Mouse (Mus musculus): ENCODE data around the gene Serpinb7. TPM values are rescaled to one million over a fixed set of nuclear protein-coding genes. Genes with fewer than 3 reads are reported as not detected.

Serpinb7 gene
- polyA plus RNA-seq (2015; fragmentation: Nextera tagmentation; extraction: Ambion mirVana), result 0.36 and 0.41 TPM in 2 replicates

GRCm38 (mm10) chr1:107399355-107399754 lies at the start of gene Serpinb7:
Serpinb7 (plus strand) TSS chr1:107399655.
- no peaks in the 10 kb centered on the region for H3K36me3 ChIP-seq
- no peak within 1 kb of the TSS for H3K4me2 ChIP-seq
- no peak for ATAC-seq (ENCODE audit: low FRiP score)
- no peaks in the 10 kb centered on the region for H3K27me3 ChIP-seq (replicated peaks)
- no peak within 1 kb of the TSS for H3K4me3 ChIP-seq (replicated peaks)
- no peaks in the 10 kb centered on the region for H3K9me3 ChIP-seq (replicated peaks)
- H3K27ac ChIP-seq (replicated peaks), result no peak within 1 kb of the TSS
- 94% methylated on average over 3 of the region's 3 CpGs for WGBS
- H3K9ac ChIP-seq (replicated peaks), result no peak within 1 kb of the TSS
- no peaks in the 10 kb centered on the region for H3K4me1 ChIP-seq

- WGBS, result 56% methylated on average over 3 of the region's 3 CpGs
- H3K36me3 ChIP-seq, result no peaks in the 10 kb centered on the region
Measured at GRCm38 (mm10) chr1:107350392-107350791, 49.1 kb upstream of the Serpinb7 start.

GRCm38 (mm10) chr1:107351115-107351514 lies 48.3 kb upstream of the Serpinb7 start:
- ATAC-seq (ENCODE audit: low FRiP score), result no peak
- Histone ChIP-seq H3K36me3 (no peaks in the 10 kb centered on the region), H3K4me3 (replicated peaks) (no peak overlapping the region), H3K4me2 (no peak overlapping the region), H3K4me1 (no peaks in the 10 kb centered on the region), H3K27me3 (replicated peaks) (no peaks in the 10 kb centered on the region), H3K27ac (replicated peaks) (no peak overlapping the region), H3K9me3 (replicated peaks) (no peaks in the 10 kb centered on the region), H3K9ac (replicated peaks) (no peak overlapping the region)
- 91% methylated on average over 2 of the region's 2 CpGs for WGBS

More at GRCm38 (mm10) chr1:107350392-107350791, 49.1 kb upstream of the Serpinb7 start:
- Histone ChIP-seq H3K4me1 (no peaks in the 10 kb centered on the region), H3K4me2 (no peak overlapping the region), H3K27ac (replicated peaks) (no peak overlapping the region), H3K4me3 (replicated peaks) (no peak overlapping the region), H3K9me3 (replicated peaks) (no peaks in the 10 kb centered on the region), H3K27me3 (replicated peaks) (no peaks in the 10 kb centered on the region), H3K9ac (replicated peaks) (no peak overlapping the region)
- no peak for ATAC-seq (ENCODE audit: low FRiP score)

- 51% methylated on average over 3 of the region's 3 CpGs for WGBS
- ATAC-seq (ENCODE audit: low FRiP score), result no peak
- no peaks in the 10 kb centered on the region for H3K27me3 ChIP-seq (replicated peaks)
- no peaks in the 10 kb centered on the region for H3K9me3 ChIP-seq (replicated peaks)
- H3K4me1 ChIP-seq, result no peaks in the 10 kb centered on the region
- H3K4me3 ChIP-seq (replicated peaks), result no peak overlapping the region
- no peak overlapping the region for H3K27ac ChIP-seq (replicated peaks)
- no peaks in the 10 kb centered on the region for H3K36me3 ChIP-seq
- no peak overlapping the region for H3K9ac ChIP-seq (replicated peaks)
- H3K4me2 ChIP-seq, result no peak overlapping the region
Measured at GRCm38 (mm10) chr1:107353046-107353445, 46.4 kb upstream of the Serpinb7 start.

- H3K4me3 ChIP-seq (replicated peaks), result no peak within 1 kb of the TSS
- no peaks in the 10 kb centered on the region for H3K9me3 ChIP-seq (replicated peaks)
Measured at GRCm38 (mm10) chr1:107360898-107361297, 38.6 kb upstream of the Serpinb7 start, which contains the start of gene Serpinb11. Serpinb11 (plus strand) TSS chr1:107361198.

GRCm38 (mm10) chr1:107365973-107366372 lies 33.5 kb upstream of the Serpinb7 start:
- no peaks in the 10 kb centered on the region for H3K27me3 ChIP-seq (replicated peaks)
- no peaks in the 10 kb centered on the region for H3K36me3 ChIP-seq
- ATAC-seq (ENCODE audit: low FRiP score), result no peak
- no peak overlapping the region for H3K4me3 ChIP-seq (replicated peaks)
- H3K9ac ChIP-seq (replicated peaks), result no peak overlapping the region
- H3K4me2 ChIP-seq, result no peak overlapping the region
- H3K4me1 ChIP-seq, result no peaks in the 10 kb centered on the region
- 76% methylated on average over 7 of the region's 7 CpGs for whole genome bisulfite sequencing
- no peaks in the 10 kb centered on the region for H3K9me3 ChIP-seq (replicated peaks)
- no peak overlapping the region for H3K27ac ChIP-seq (replicated peaks)

More at GRCm38 (mm10) chr1:107360898-107361297, 38.6 kb upstream of the Serpinb7 start, which contains the start of gene Serpinb11:
- WGBS, result 63% methylated on average over 1 of the region's 1 CpGs
- no peak within 1 kb of the TSS for H3K4me2 ChIP-seq
- H3K4me1 ChIP-seq, result no peaks in the 10 kb centered on the region
- H3K36me3 ChIP-seq, result no peaks in the 10 kb centered on the region
- no peak within 1 kb of the TSS for H3K27ac ChIP-seq (replicated peaks)
- no peak for ATAC-seq (ENCODE audit: low FRiP score)
- no peaks in the 10 kb centered on the region for H3K27me3 ChIP-seq (replicated peaks)
- no peak within 1 kb of the TSS for H3K9ac ChIP-seq (replicated peaks)

GRCm38 (mm10) chr1:107368944-107369343 lies 30.5 kb upstream of the Serpinb7 start:
- no peak overlapping the region for H3K27ac ChIP-seq (replicated peaks)
- WGBS, result 84% methylated on average over 2 of the region's 2 CpGs
- H3K36me3 ChIP-seq, result no peaks in the 10 kb centered on the region
- H3K4me1 ChIP-seq, result no peaks in the 10 kb centered on the region
- no peak for ATAC-seq (ENCODE audit: low FRiP score)
- no peaks in the 10 kb centered on the region for H3K27me3 ChIP-seq (replicated peaks)
- H3K9me3 ChIP-seq (replicated peaks), result no peaks in the 10 kb centered on the region
- no peak overlapping the region for H3K4me2 ChIP-seq
- H3K4me3 ChIP-seq (replicated peaks), result no peak overlapping the region
- H3K9ac ChIP-seq (replicated peaks), result no peak overlapping the region

- WGBS, result 82% methylated on average over 4 of the region's 4 CpGs
- Histone ChIP-seq H3K27me3 (replicated peaks) (no peaks in the 10 kb centered on the region), H3K36me3 (no peaks in the 10 kb centered on the region), H3K27ac (replicated peaks) (no peak overlapping the region), H3K4me2 (no peak overlapping the region), H3K4me3 (replicated peaks) (no peak overlapping the region), H3K9ac (replicated peaks) (no peak overlapping the region), H3K4me1 (no peaks in the 10 kb centered on the region), H3K9me3 (replicated peaks) (no peaks in the 10 kb centered on the region)
- ATAC-seq (ENCODE audit: low FRiP score), result no peak
Measured at GRCm38 (mm10) chr1:107376952-107377351, 22.5 kb upstream of the Serpinb7 start.

GRCm38 (mm10) chr1:107378368-107378767 lies 21.1 kb upstream of the Serpinb7 start:
- no peak overlapping the region for H3K4me3 ChIP-seq (replicated peaks)
- H3K4me2 ChIP-seq, result no peak overlapping the region
- H3K27ac ChIP-seq (replicated peaks), result no peak overlapping the region
- H3K27me3 ChIP-seq (replicated peaks), result no peaks in the 10 kb centered on the region
- no peak overlapping the region for H3K9ac ChIP-seq (replicated peaks)
- H3K36me3 ChIP-seq, result no peaks in the 10 kb centered on the region
- no peaks in the 10 kb centered on the region for H3K9me3 ChIP-seq (replicated peaks)
- no peak for ATAC-seq (ENCODE audit: low FRiP score)
- H3K4me1 ChIP-seq, result no peaks in the 10 kb centered on the region

- Histone ChIP-seq H3K27me3 (replicated peaks) (no peaks in the 10 kb centered on the region), H3K9me3 (replicated peaks) (no peaks in the 10 kb centered on the region), H3K4me1 (no peaks in the 10 kb centered on the region), H3K4me2 (no peak overlapping the region), H3K36me3 (no peaks in the 10 kb centered on the region), H3K4me3 (replicated peaks) (no peak overlapping the region), H3K27ac (replicated peaks) (no peak overlapping the region), H3K9ac (replicated peaks) (no peak overlapping the region)
- ATAC-seq (ENCODE audit: low FRiP score), result no peak
Measured at GRCm38 (mm10) chr1:107381491-107381890, 18.0 kb upstream of the Serpinb7 start.

GRCm38 (mm10) chr1:107382404-107382803 lies 17.1 kb upstream of the Serpinb7 start:
- no peak for ATAC-seq (ENCODE audit: low FRiP score)
- WGBS, result 95% methylated on average over 1 of the region's 1 CpGs
- no peak overlapping the region for H3K4me3 ChIP-seq (replicated peaks)
- H3K9me3 ChIP-seq (replicated peaks), result no peaks in the 10 kb centered on the region
- H3K36me3 ChIP-seq, result no peaks in the 10 kb centered on the region
- H3K27me3 ChIP-seq (replicated peaks), result no peaks in the 10 kb centered on the region
- no peak overlapping the region for H3K9ac ChIP-seq (replicated peaks)
- H3K27ac ChIP-seq (replicated peaks), result no peak overlapping the region
- H3K4me1 ChIP-seq, result no peaks in the 10 kb centered on the region
- no peak overlapping the region for H3K4me2 ChIP-seq

- Histone ChIP-seq H3K4me2 (no peak overlapping the region), H3K4me3 (replicated peaks) (no peak overlapping the region), H3K27ac (replicated peaks) (no peak overlapping the region), H3K27me3 (replicated peaks) (no peaks in the 10 kb centered on the region), H3K4me1 (no peaks in the 10 kb centered on the region), H3K9me3 (replicated peaks) (no peaks in the 10 kb centered on the region), H3K36me3 (no peaks in the 10 kb centered on the region), H3K9ac (replicated peaks) (no peak overlapping the region)
- ATAC-seq (ENCODE audit: low FRiP score), result no peak
- 96% methylated on average over 9 of the region's 9 CpGs for WGBS
Measured at GRCm38 (mm10) chr1:107384532-107384931, 14.9 kb upstream of the Serpinb7 start.

- Histone ChIP-seq H3K9ac (replicated peaks) (no peak overlapping the region), H3K4me1 (no peaks in the 10 kb centered on the region)
- ATAC-seq (ENCODE audit: low FRiP score), result no peak
Measured at GRCm38 (mm10) chr1:107389753-107390152, 9.7 kb upstream of the Serpinb7 start.

More at GRCm38 (mm10) chr1:107389753-107390152, 9.7 kb upstream of the Serpinb7 start:
- no peaks in the 10 kb centered on the region for H3K36me3 ChIP-seq
- H3K27me3 ChIP-seq (replicated peaks), result no peaks in the 10 kb centered on the region
- no peak overlapping the region for H3K27ac ChIP-seq (replicated peaks)
- 87% methylated on average over 2 of the region's 2 CpGs for WGBS
- no peaks in the 10 kb centered on the region for H3K9me3 ChIP-seq (replicated peaks)
- H3K4me3 ChIP-seq (replicated peaks), result no peak overlapping the region
- no peak overlapping the region for H3K4me2 ChIP-seq

Data from neural tube, embryonic 15.5 days (tissue).